In the genomic region with DNA sequence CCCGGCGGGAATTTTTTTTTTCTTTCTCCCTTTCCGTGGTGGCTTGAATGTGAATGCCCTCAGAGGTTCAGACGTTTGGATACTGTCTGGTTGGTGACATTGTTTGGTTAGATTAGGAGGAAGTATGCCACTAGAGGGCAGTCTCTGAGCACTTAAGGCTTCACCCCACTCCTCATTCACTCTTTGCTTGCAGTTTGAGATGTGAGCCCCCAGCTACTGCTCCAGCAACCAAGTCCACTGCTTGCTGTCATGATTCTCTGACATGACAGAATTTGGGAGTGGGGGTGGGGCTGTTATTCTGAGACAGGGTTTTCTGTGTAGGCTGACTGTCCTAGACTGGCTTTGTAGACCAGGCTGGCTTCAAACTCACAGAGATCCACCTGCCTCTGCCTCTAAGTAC, we compare ENCODE assay signal across 9 mouse cellular contexts. TPM values are rescaled to one million over a fixed set of nuclear protein-coding genes. Genes with fewer than 3 reads are reported as not detected.
DNase-seq lines count a peak whose midpoint lies in the region; ATAC-seq and TF ChIP-seq lines count a peak whose summit lies in the region.
"Had no signal": no experiment of that assay in that cellular context is flagged by ENCODE, and none has a peak within 500 bp of the region (broad histone marks: within the 10 kb centered on the region; RNA-seq: fewer than 3 reads in every experiment).

No protein-coding gene starts in this region.

- H3K9me3 ChIP-seq in kidney, embryonic 15.5 days (replicated peaks), result no peaks in the 10 kb centered on the region
- no peaks in the 10 kb centered on the region for H3K9me3 ChIP-seq in G1E (replicated peaks)
- no peaks in the 10 kb centered on the region for H3K9me3 ChIP-seq in midbrain, embryonic 13.5 days

- 8% methylated on average over 4 of the region's 4 CpGs for WGBS in kidney, adult 2 months
- WGBS in kidney, embryonic 15.5 days, result 11% methylated on average over 4 of the region's 4 CpGs
- WGBS in midbrain, embryonic 13.5 days, result 13% methylated on average over 4 of the region's 4 CpGs

- H3K79me3 ChIP-seq in C2C12 (ENCODE audit: low read depth), result no peaks in the 10 kb centered on the region

- H3K27me3 ChIP-seq in kidney, adult 2 months (replicated peaks; ENCODE audit: control insufficient read depth, insufficient read depth, low read length), result no peaks in the 10 kb centered on the region
- no peaks in the 10 kb centered on the region for H3K27me3 ChIP-seq in kidney, embryonic 15.5 days
- H3K27me3 ChIP-seq in C2C12 (ENCODE audit: control insufficient read depth, insufficient read depth, insufficient read length) (no peaks in the 10 kb centered on the region), G1E (ENCODE audit: insufficient read depth, low read length) (no peaks in the 10 kb centered on the region)
- no peaks in the 10 kb centered on the region for H3K27me3 ChIP-seq in midbrain, embryonic 13.5 days

- no peak overlapping the region for H3K4me3 ChIP-seq in kidney, adult 2 months (ENCODE audit: insufficient read depth, low read depth, low read length)
- no peak overlapping the region for H3K4me3 ChIP-seq in kidney, embryonic 15.5 days (replicated peaks)
- no peak overlapping the region for H3K4me3 ChIP-seq in C2C12 (ENCODE audit: insufficient read depth, poor library complexity, severe bottlenecking)
- H3K4me3 ChIP-seq in G1E (ENCODE audit: low read depth, low read length), result no peak overlapping the region
- no peak overlapping the region for H3K4me3 ChIP-seq in midbrain, embryonic 13.5 days (replicated peaks)

- no peak overlapping the region for H3K27ac ChIP-seq in kidney, adult 2 months (ENCODE audit: insufficient read depth, low read depth, low read length)
- no peak overlapping the region for H3K27ac ChIP-seq in kidney, embryonic 15.5 days
- H3K27ac ChIP-seq in midbrain, embryonic 13.5 days, result no peak overlapping the region
- H3K27ac ChIP-seq: macrophage had no signal

- no peak overlapping the region for H3K4me2 ChIP-seq in kidney, embryonic 15.5 days
- H3K4me2 ChIP-seq in midbrain, embryonic 13.5 days (replicated peaks), result no peak overlapping the region

- no peaks in the 10 kb centered on the region for H3K4me1 ChIP-seq in kidney, adult 2 months (ENCODE audit: control insufficient read depth, insufficient read depth, low read length)
- no peaks in the 10 kb centered on the region for H3K4me1 ChIP-seq in kidney, embryonic 15.5 days
- H3K4me1 ChIP-seq in G1E (ENCODE audit: insufficient read depth, low read depth, low read length), result no peaks in the 10 kb centered on the region
- H3K4me1 ChIP-seq in midbrain, embryonic 13.5 days (replicated peaks), result no peaks in the 10 kb centered on the region

- no peak overlapping the region for H3ac ChIP-seq in C2C12 (ENCODE audit: control insufficient read depth, insufficient read length, low read depth)

- H3K9ac ChIP-seq in kidney, embryonic 15.5 days, result no peak overlapping the region
- no peak overlapping the region for H3K9ac ChIP-seq in midbrain, embryonic 13.5 days (replicated peaks)

- DNase-seq in kidney, adult 2 months, result peak; percentile 63
- DNase-seq in G1E (ENCODE audit: low spot score), result peak; percentile 45
- no peak for DNase-seq in adrenal gland, postnatal 10 days
- no peak for DNase-seq in adrenal gland, postnatal 4 days (ENCODE audit: low spot score in 2 of 2)

- ATAC-seq in kidney, embryonic 15.5 days (replicated peaks; ENCODE audit: low FRiP score), result no peak
- ATAC-seq in G1E (ENCODE audit: extremely low read depth, insufficient number of reproducible peaks, low FRiP score, poor library complexity, severe bottlenecking), result peak; percentile 42; the same call in 1 of the 2 replicates
- ATAC-seq in erythroid progenitor cell, adult 5-6 weeks (replicated peaks; ENCODE audit: low FRiP score, poor library complexity, severe bottlenecking), result peak; percentile 71
- ATAC-seq in midbrain, embryonic 13.5 days, result peak; percentile 55; the same call in 1 of the 2 replicates

- no peak for TF ChIP-seq POLR2A in kidney, adult 2 months (IDR thresholded peaks at IDR 0.05; ENCODE audit: low read depth, low read length)

- no peaks in the 10 kb centered on the region for H3K79me2 ChIP-seq in C2C12 (ENCODE audit: control insufficient read depth, insufficient read depth)

- H3K36me3 ChIP-seq in kidney, adult 2 months (ENCODE audit: control insufficient read depth, insufficient read depth, low read length), result no peaks in the 10 kb centered on the region
- peaks cover 7% of the 10 kb centered on the region for H3K36me3 ChIP-seq in kidney, embryonic 15.5 days
- H3K36me3 ChIP-seq in C2C12 (ENCODE audit: control insufficient read depth, insufficient read depth) (no peaks in the 10 kb centered on the region), G1E (replicated peaks) (peaks cover 26% of the 10 kb centered on the region)
- peaks cover 3% of the 10 kb centered on the region for H3K36me3 ChIP-seq in midbrain, embryonic 13.5 days

- TF ChIP-seq CTCF in kidney, adult 2 months (conservative IDR thresholded peaks at IDR 0.05; ENCODE audit: insufficient read depth, insufficient read length, low read depth, low read length), result peak; percentile 50
- peak; percentile 20 for TF ChIP-seq CTCF in C2C12 (IDR thresholded peaks at IDR 0.05; ENCODE audit: control insufficient read depth, insufficient read depth, insufficient read length)
- TF ChIP-seq CTCF in G1E (IDR thresholded peaks at IDR 0.05; ENCODE audit: low read depth, low read length), result peak; percentile 28; the same call in 1 of the 2 replicates

TF ChIP-seq in C2C12, 6 proteins besides CTCF, POLR2A, EP300 and RAD21 (continues in another document):
- TF ChIP-seq CEBPB (IDR thresholded peaks at IDR 0.05; ENCODE audit: low read depth) (no peak), MAX (IDR thresholded peaks at IDR 0.05) (no peak)

RNA-seq across cellular contexts. Expression of a gene that starts 12.9 kb away (rescaled TPM):
- 62.6 and 82.4 TPM in 2 replicates for polyA plus RNA-seq in kidney, adult 2 months (2012; rRNA removed)
- 15.3 and 17.0 TPM in 2 replicates for polyA plus RNA-seq in kidney, embryonic 15.5 days (2015; fragmentation: Nextera tagmentation; extraction: Ambion mirVana)
- polyA plus RNA-seq in C2C12 (2012; fragmentation: generic; extraction: Trizol), result 46.5 TPM
- total RNA-seq in G1E (2014; fragmentation: Nextera tagmentation), result 27.5 and 33.5 TPM in 2 replicates
- 31.5 and 37.2 TPM in 2 replicates for total RNA-seq in G1E (2017)
- 84.0 and 84.6 TPM in 2 replicates for polyA plus RNA-seq in G1E (2012)
- total RNA-seq in erythroid progenitor cell, adult 5-6 weeks (2015; ENCODE audit: low replicate concordance), result 19.3 and 20.5 TPM in 2 replicates
- 17.7 and 18.9 TPM in 2 replicates for total RNA-seq in erythroid progenitor cell, adult 5-6 weeks (2017; ENCODE audit: low replicate concordance)
- polyA plus RNA-seq in midbrain, embryonic 13.5 days (2015; fragmentation: Nextera tagmentation; extraction: Ambion mirVana), result 10.2 and 13.6 TPM in 2 replicates
- 10 to 100 TPM; 43.4 to 44.7 TPM for total RNA-seq in adrenal gland, postnatal 10 days (2021)
- total RNA-seq in adrenal gland, postnatal 4 days (2021), result 10 to 100 TPM; 52.3 to 53.8 TPM

RNA-seq across cellular contexts. Expression of a gene that starts 17.0 kb away (rescaled TPM):
- 42.1 and 45.9 TPM in 2 replicates for polyA plus RNA-seq in kidney, adult 2 months (2012; rRNA removed)
- polyA plus RNA-seq in kidney, embryonic 15.5 days (2015; fragmentation: Nextera tagmentation; extraction: Ambion mirVana), result 47.2 and 56.0 TPM in 2 replicates
- 49.2 TPM for polyA plus RNA-seq in C2C12 (2012; fragmentation: generic; extraction: Trizol)
- 0.44 and 2.3 TPM in 2 replicates for total RNA-seq in G1E (2014; fragmentation: Nextera tagmentation)
- total RNA-seq in G1E (2017), result 2.9 and 4.6 TPM in 2 replicates
- polyA plus RNA-seq in G1E (2012), result 0.75 and 0.90 TPM in 2 replicates
- total RNA-seq in erythroid progenitor cell, adult 5-6 weeks (2015; ENCODE audit: low replicate concordance), result 3.6 and 5.9 TPM in 2 replicates
- 4.8 and 5.5 TPM in 2 replicates for total RNA-seq in erythroid progenitor cell, adult 5-6 weeks (2017; ENCODE audit: low replicate concordance)
- 18.7 and 20.4 TPM in 2 replicates for polyA plus RNA-seq in midbrain, embryonic 13.5 days (2015; fragmentation: Nextera tagmentation; extraction: Ambion mirVana)
- total RNA-seq in adrenal gland, postnatal 10 days (2021), result 10 to 100 TPM; 42.0 to 42.1 TPM
- 10 to 100 TPM; 39.5 to 46.6 TPM for total RNA-seq in adrenal gland, postnatal 4 days (2021)

RNA-seq across cellular contexts. Expression of a gene that starts 32.0 kb away (rescaled TPM):
- not detected in 2 replicates for polyA plus RNA-seq in kidney, adult 2 months (2012; rRNA removed)
- not detected in 2 replicates for polyA plus RNA-seq in kidney, embryonic 15.5 days (2015; fragmentation: Nextera tagmentation; extraction: Ambion mirVana)
- polyA plus RNA-seq in C2C12 (2012; fragmentation: generic; extraction: Trizol), result 1.2 TPM
- total RNA-seq in G1E (2014; fragmentation: Nextera tagmentation), result not detected in 2 replicates
- total RNA-seq in G1E (2017), result not detected in 2 replicates
- polyA plus RNA-seq in G1E (2012), result not detected in 2 replicates
- not detected in 2 replicates for total RNA-seq in erythroid progenitor cell, adult 5-6 weeks (2015; ENCODE audit: low replicate concordance)
- not detected in 2 replicates for total RNA-seq in erythroid progenitor cell, adult 5-6 weeks (2017; ENCODE audit: low replicate concordance)
- polyA plus RNA-seq in midbrain, embryonic 13.5 days (2015; fragmentation: Nextera tagmentation; extraction: Ambion mirVana), result 0.36 TPM in 1 of 2 replicates, not detected in the other
- not detected for total RNA-seq in adrenal gland, postnatal 10 days (2021)
- total RNA-seq in adrenal gland, postnatal 4 days (2021), result under 1 TPM; 0.39 to 0.56 TPM
- polyA plus RNA-seq: macrophage had no signal

RNA-seq across cellular contexts. Expression of a gene that starts 46.9 kb away (rescaled TPM):
- polyA plus RNA-seq in kidney, adult 2 months (2012; rRNA removed), result 0.30 and 0.58 TPM in 2 replicates
- polyA plus RNA-seq in kidney, embryonic 15.5 days (2015; fragmentation: Nextera tagmentation; extraction: Ambion mirVana), result 0.31 TPM in 1 of 2 replicates, not detected in the other
- polyA plus RNA-seq in C2C12 (2012; fragmentation: generic; extraction: Trizol) (not detected), G1E (2012) (not detected in 2 replicates)
- total RNA-seq in G1E (2014; fragmentation: Nextera tagmentation) (not detected in 2 replicates), G1E (2017) (0.17 TPM in 1 of 2 replicates, not detected in the other)
- not detected in 2 replicates for total RNA-seq in erythroid progenitor cell, adult 5-6 weeks (2015; ENCODE audit: low replicate concordance)
- not detected in 2 replicates for total RNA-seq in erythroid progenitor cell, adult 5-6 weeks (2017; ENCODE audit: low replicate concordance)
- polyA plus RNA-seq in midbrain, embryonic 13.5 days (2015; fragmentation: Nextera tagmentation; extraction: Ambion mirVana), result 2.5 and 3.4 TPM in 2 replicates
- not detected for total RNA-seq in adrenal gland, postnatal 10 days (2021)
- not detected for total RNA-seq in adrenal gland, postnatal 4 days (2021)
- polyA plus RNA-seq: macrophage had no signal

RNA-seq across cellular contexts. Expression of a gene that starts 49.1 kb away (rescaled TPM):
- 82.8 and 85.5 TPM in 2 replicates for polyA plus RNA-seq in kidney, adult 2 months (2012; rRNA removed)
- polyA plus RNA-seq in kidney, embryonic 15.5 days (2015; fragmentation: Nextera tagmentation; extraction: Ambion mirVana), result 36.9 and 39.0 TPM in 2 replicates
- polyA plus RNA-seq in C2C12 (2012; fragmentation: generic; extraction: Trizol) (46.7 TPM), G1E (2012) (14.6 and 18.9 TPM in 2 replicates)
- total RNA-seq in G1E (2014; fragmentation: Nextera tagmentation) (18.6 and 21.0 TPM in 2 replicates), G1E (2017) (14.8 and 18.3 TPM in 2 replicates)
- total RNA-seq in erythroid progenitor cell, adult 5-6 weeks (2015; ENCODE audit: low replicate concordance), result 15.1 and 18.0 TPM in 2 replicates
- 6.8 and 17.8 TPM in 2 replicates for total RNA-seq in erythroid progenitor cell, adult 5-6 weeks (2017; ENCODE audit: low replicate concordance)
- 77.3 and 78.6 TPM in 2 replicates for polyA plus RNA-seq in midbrain, embryonic 13.5 days (2015; fragmentation: Nextera tagmentation; extraction: Ambion mirVana)
- total RNA-seq in adrenal gland, postnatal 10 days (2021), result 100 to 1,000 TPM; 204 to 232 TPM
- 100 to 1,000 TPM; 140 to 144 TPM for total RNA-seq in adrenal gland, postnatal 4 days (2021)

Comparison
In these comparisons a context has a peak if more than half of its experiments do, and no peak if none do; other contexts are left out.
1. DNase-seq: peak in kidney, adult 2 months (single experiment) and G1E (single experiment); none in adrenal gland, postnatal 10 days (single experiment) and adrenal gland, postnatal 4 days (0 of 2).
2. RNA of a gene that starts 17.0 kb away (polyA plus RNA-seq): 47.2 to 56.0 TPM in kidney, embryonic 15.5 days, 49.2 TPM in C2C12 (single experiment), 42.1 to 45.9 TPM in kidney, adult 2 months and 18.7 to 20.4 TPM in midbrain, embryonic 13.5 days; 0.75 to 0.90 TPM in G1E; every median in the first group is over 10 times any median in the second.
3. Peak in every context shown above with its lines, with median percentiles within 50 percentile points of each other: CTCF ChIP-seq.